Mouse (Mus musculus) gastrocnemius, postnatal 10 days (tissue): Measurements from ENCODE around the gene Luzp1. TPM values are rescaled to one million over a fixed set of nuclear protein-coding genes. Genes with fewer than 3 reads are reported as not detected.

Source experiments
- DNase-seq: peaks from one replicate; pipeline ENCODE4 v3.0.0; 2021; ENCODE audit warnings: mixed read lengths
- total RNA-seq, 2 experiments: library from RNA; stranded (reverse); gene quantifications; 2 replicates each; pipeline ENCODE4 v1.2.3; 2021

Gene Luzp1
- total RNA-seq, 2 experiments from 2014 or later: 17.8 to 22.8 TPM

- DNase-seq: no peak
These were observed 76.9 kb downstream of the Luzp1 start for GRCm38 (mm10) chr4:136546279-136547045.

- no peak for DNase-seq
These were observed 78.2 kb downstream of the Luzp1 start for GRCm38 (mm10) chr4:136547721-136548120.

GRCm38 (mm10) chr4:136548381-136548801 is 78.8 kb downstream of the Luzp1 start:
- DNase-seq: peak; percentile 24

- DNase-seq: no peak
These were observed 83.5 kb downstream of the Luzp1 start for GRCm38 (mm10) chr4:136553108-136553507.

GRCm38 (mm10) chr4:136557638-136558037 is 88.1 kb downstream of the Luzp1 start:
- no peak for DNase-seq

GRCm38 (mm10) chr4:136559690-136560089 is 90.1 kb downstream of the Luzp1 start:
- no peak for DNase-seq

- no peak for DNase-seq
These were observed 90.9 kb downstream of the Luzp1 start for GRCm38 (mm10) chr4:136560270-136560991.

- DNase-seq: no peak
These were observed 93.2 kb downstream of the Luzp1 start for GRCm38 (mm10) chr4:136562755-136563154.

- no peak for DNase-seq
These were observed 99.1 kb downstream of the Luzp1 start for GRCm38 (mm10) chr4:136568629-136569028.

GRCm38 (mm10) chr4:136569998-136570397 is 100.4 kb downstream of the Luzp1 start:
- DNase-seq: no peak

GRCm38 (mm10) chr4:136581885-136582284 is 112.3 kb downstream of the Luzp1 start:
- DNase-seq: no peak

- DNase-seq: no peak
These were observed 117.8 kb downstream of the Luzp1 start for GRCm38 (mm10) chr4:136587221-136587827.

GRCm38 (mm10) chr4:136588003-136588402 is 118.4 kb downstream of the Luzp1 start:
- no peak for DNase-seq

- no peak for DNase-seq
These were observed 122.5 kb downstream of the Luzp1 start for GRCm38 (mm10) chr4:136592111-136592510.

- DNase-seq: no peak
These were observed 124.4 kb downstream of the Luzp1 start for GRCm38 (mm10) chr4:136594006-136594405.

- no peak for DNase-seq
These were observed 125.7 kb downstream of the Luzp1 start for GRCm38 (mm10) chr4:136595221-136595620.

GRCm38 (mm10) chr4:136598268-136598876 is 128.8 kb downstream of the Luzp1 start:
- DNase-seq: no peak

GRCm38 (mm10) chr4:136599869-136600268 is 130.3 kb downstream of the Luzp1 start:
- DNase-seq: no peak

- DNase-seq: no peak
These were observed 131.0 kb downstream of the Luzp1 start for GRCm38 (mm10) chr4:136600536-136600935.

- DNase-seq: peak; percentile 75
These were observed 131.9 kb downstream of the Luzp1 start for GRCm38 (mm10) chr4:136601476-136601875.

- peak; percentile 45 for DNase-seq
These were observed 132.5 kb downstream of the Luzp1 start for GRCm38 (mm10) chr4:136602018-136602554.

- DNase-seq: peak; percentile 97
These were observed 133.0 kb downstream of the Luzp1 start, which contains the start of gene Kdm1a for GRCm38 (mm10) chr4:136602568-136602967. Gene Kdm1a (minus strand): TSS chr4:136602723.
